Mouse (Mus musculus): ENCODE measurements around the gene Zyx.

Zyx gene

GRCm38 (mm10) chr6:42350968-42351775, 1.7 kb downstream of the Zyx start:
- no peak for DNase-seq (ENCODE audit: low spot score)

- DNase-seq (ENCODE audit: low spot score), result no peak
These were observed 2.5 kb downstream of the Zyx start for GRCm38 (mm10) chr6:42351776-42352485.

- DNase-seq (ENCODE audit: low spot score), result no peak
These were observed 3.0 kb downstream of the Zyx start for GRCm38 (mm10) chr6:42352486-42352846.

GRCm38 (mm10) chr6:42353180-42353579, 3.8 kb downstream of the Zyx start:
- DNase-seq (ENCODE audit: low spot score), result no peak

- no peak for DNase-seq (ENCODE audit: low spot score)
These were observed 4.9 kb downstream of the Zyx start for GRCm38 (mm10) chr6:42354076-42355019.

- no peak for DNase-seq (ENCODE audit: low spot score)
These were observed 5.9 kb downstream of the Zyx start for GRCm38 (mm10) chr6:42355366-42355765.

- DNase-seq (ENCODE audit: low spot score), result no peak
These were observed 6.6 kb downstream of the Zyx start for GRCm38 (mm10) chr6:42355794-42356600.

- DNase-seq (ENCODE audit: low spot score), result no peak
These were observed 7.5 kb downstream of the Zyx start for GRCm38 (mm10) chr6:42356913-42357312.

- no peak for DNase-seq (ENCODE audit: low spot score)
These were observed 8.5 kb downstream of the Zyx start for GRCm38 (mm10) chr6:42357901-42358300.

- DNase-seq (ENCODE audit: low spot score), result no peak
These were observed 9.5 kb downstream of the Zyx start for GRCm38 (mm10) chr6:42358901-42359300.

GRCm38 (mm10) chr6:42359364-42360147, 10.1 kb downstream of the Zyx start:
- DNase-seq (ENCODE audit: low spot score), result no peak

GRCm38 (mm10) chr6:42360231-42360840, 10.9 kb downstream of the Zyx start:
- DNase-seq (ENCODE audit: low spot score), result no peak

- no peak for DNase-seq (ENCODE audit: low spot score)
These were observed 11.8 kb downstream of the Zyx start for GRCm38 (mm10) chr6:42361041-42361895.

GRCm38 (mm10) chr6:42362074-42362473, 12.6 kb downstream of the Zyx start:
- DNase-seq (ENCODE audit: low spot score), result no peak

GRCm38 (mm10) chr6:42362497-42362896, 13.1 kb downstream of the Zyx start:
- no peak for DNase-seq (ENCODE audit: low spot score)

- no peak for DNase-seq (ENCODE audit: low spot score)
These were observed 13.5 kb downstream of the Zyx start for GRCm38 (mm10) chr6:42362974-42363373.

GRCm38 (mm10) chr6:42364066-42364465, 14.6 kb downstream of the Zyx start:
- DNase-seq (ENCODE audit: low spot score), result no peak

GRCm38 (mm10) chr6:42364607-42365006, 15.2 kb downstream of the Zyx start:
- no peak for DNase-seq (ENCODE audit: low spot score)

- no peak for DNase-seq (ENCODE audit: low spot score)
These were observed 15.8 kb downstream of the Zyx start for GRCm38 (mm10) chr6:42365215-42365614.
